In the genomic region with DNA sequence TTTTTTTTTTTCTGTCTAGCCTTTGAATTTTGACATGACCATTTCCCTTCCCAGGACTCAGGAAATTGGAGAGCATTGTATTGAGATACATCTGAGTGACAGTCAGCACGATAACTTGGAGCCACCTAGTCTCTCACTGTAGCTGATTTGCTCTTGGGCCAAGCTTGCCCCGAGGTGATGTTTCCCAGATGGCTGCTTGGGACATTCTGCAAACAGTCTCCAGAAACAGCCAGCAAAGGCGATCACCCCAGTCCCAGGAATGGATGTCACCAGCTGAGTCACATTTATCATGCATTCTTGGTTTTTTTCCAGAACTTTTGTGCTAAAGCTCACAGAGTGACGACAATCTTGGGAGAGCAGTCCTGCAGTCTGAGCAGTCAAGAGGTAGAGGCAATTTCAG, we compare ENCODE assay signal across 12 mouse cellular contexts.
DNase-seq lines count a peak whose midpoint lies in the region; ATAC-seq and TF ChIP-seq lines count a peak whose summit lies in the region.
"Had no signal": no experiment of that assay in that cellular context is flagged by ENCODE, and none has a peak within 500 bp of the region (broad histone marks: within the 10 kb centered on the region; RNA-seq: fewer than 3 reads in every experiment).

No protein-coding gene starts in this region.

- H3K27ac ChIP-seq in hindbrain, postnatal 0 days, result no peak overlapping the region
- no peak overlapping the region for H3K27ac ChIP-seq in hindbrain, embryonic 11.5 days (ENCODE audit: low read depth, low read length)
- peak overlapping the region; percentile 53 for H3K27ac ChIP-seq in heart, embryonic 16.5 days (ENCODE audit: low read length)
- H3K27ac ChIP-seq in forebrain, embryonic 14.5 days (ENCODE audit: low read depth, low read length), result no peak overlapping the region
- no peak overlapping the region for H3K27ac ChIP-seq in left cerebral cortex, adult 2 months
- H3K27ac ChIP-seq: macrophage had no signal

- peak; percentile 4 for DNase-seq in hindbrain, postnatal 0 days (ENCODE audit: low spot score)
- no peak for DNase-seq in hindbrain, embryonic 11.5 days (ENCODE audit: low spot score)
- DNase-seq in heart, adult 11 months, result peak; percentile 97
- DNase-seq in kidney, postnatal 25 days, result peak; percentile 51 to 80
- DNase-seq in testis, postnatal 10 days (ENCODE audit: low spot score), result no peak
- DNase-seq in forebrain, embryonic 14.5 days (ENCODE audit: low spot score), result no peak
- DNase-seq in left cerebral cortex, adult 2 months (ENCODE audit: extremely low spot score in 1 of 2, low spot score in 2 of 2), result no peak
- DNase-seq: cerebellum, adult 9-10 months had no signal

- no peak for ATAC-seq in hindbrain, postnatal 0 days
- no peak for ATAC-seq in hindbrain, embryonic 11.5 days (ENCODE audit: low FRiP score)
- peak; percentile 74 for ATAC-seq in heart, embryonic 16.5 days (replicated peaks; ENCODE audit: extremely low read depth, insufficient read depth, low FRiP score)
- ATAC-seq in forebrain, embryonic 14.5 days, result no peak

- no peak for TF ChIP-seq CTCF in hindbrain, postnatal 0 days (IDR thresholded peaks at IDR 0.05; ENCODE audit: low read depth)
- TF ChIP-seq CTCF in left cerebral cortex, adult 2 months (IDR thresholded peaks at IDR 0.05), result no peak

- intact Hi-C loops in left cerebral cortex, adult 2 months (cut with DNase I), result no loop called here

- no peaks in the 10 kb centered on the region for H3K27me3 ChIP-seq in hindbrain, postnatal 0 days (ENCODE audit: insufficient read depth, low read length)
- H3K27me3 ChIP-seq in hindbrain, embryonic 11.5 days (ENCODE audit: control insufficient read depth, insufficient read depth, low read length), result no peaks in the 10 kb centered on the region
- no peaks in the 10 kb centered on the region for H3K27me3 ChIP-seq in heart, embryonic 16.5 days (ENCODE audit: control insufficient read depth, insufficient read depth, low read length)
- H3K27me3 ChIP-seq in forebrain, embryonic 14.5 days (replicated peaks; ENCODE audit: control insufficient read depth, insufficient read depth, low read length), result no peaks in the 10 kb centered on the region
- H3K27me3 ChIP-seq: CH12.LX had no signal

- H3K9me3 ChIP-seq in hindbrain, postnatal 0 days (ENCODE audit: low read length), result no peaks in the 10 kb centered on the region
- no peaks in the 10 kb centered on the region for H3K9me3 ChIP-seq in hindbrain, embryonic 11.5 days (ENCODE audit: control insufficient read depth, low read length)
- H3K9me3 ChIP-seq in heart, embryonic 16.5 days (replicated peaks; ENCODE audit: control insufficient read depth, low read length), result no peaks in the 10 kb centered on the region
- no peaks in the 10 kb centered on the region for H3K9me3 ChIP-seq in forebrain, embryonic 14.5 days (replicated peaks; ENCODE audit: control insufficient read depth, low read length)

- H3K9ac ChIP-seq in hindbrain, postnatal 0 days (replicated peaks; ENCODE audit: low read length), result no peak overlapping the region
- no peak overlapping the region for H3K9ac ChIP-seq in hindbrain, embryonic 11.5 days (ENCODE audit: low read depth, low read length)
- no peak overlapping the region for H3K9ac ChIP-seq in heart, embryonic 16.5 days (ENCODE audit: low read length)
- no peak overlapping the region for H3K9ac ChIP-seq in forebrain, embryonic 14.5 days (ENCODE audit: low read length)

- H3K4me1 ChIP-seq in hindbrain, postnatal 0 days (ENCODE audit: insufficient read depth, low read length), result no peaks in the 10 kb centered on the region
- no peaks in the 10 kb centered on the region for H3K4me1 ChIP-seq in hindbrain, embryonic 11.5 days (replicated peaks; ENCODE audit: control insufficient read depth, insufficient read depth, low read length)
- peaks cover 4% of the 10 kb centered on the region; the same call in 1 of the 2 replicates for H3K4me1 ChIP-seq in heart, embryonic 16.5 days (ENCODE audit: control insufficient read depth, insufficient read depth, low read length)
- no peaks in the 10 kb centered on the region for H3K4me1 ChIP-seq in forebrain, embryonic 14.5 days (ENCODE audit: control insufficient read depth, insufficient read depth, low read length)

- H3K4me2 ChIP-seq in hindbrain, postnatal 0 days (ENCODE audit: low read depth, low read length), result no peak overlapping the region
- no peak overlapping the region for H3K4me2 ChIP-seq in hindbrain, embryonic 11.5 days (replicated peaks; ENCODE audit: low read depth, low read length)
- no peak overlapping the region for H3K4me2 ChIP-seq in heart, embryonic 16.5 days (ENCODE audit: low read depth, low read length)
- no peak overlapping the region for H3K4me2 ChIP-seq in forebrain, embryonic 14.5 days (ENCODE audit: low read length)

- H3K4me3 ChIP-seq in hindbrain, postnatal 0 days (ENCODE audit: low read length), result no peak overlapping the region
- H3K4me3 ChIP-seq in hindbrain, embryonic 11.5 days (ENCODE audit: low read depth, low read length), result no peak overlapping the region
- H3K4me3 ChIP-seq in heart, embryonic 16.5 days (ENCODE audit: low read length), result no peak overlapping the region
- H3K4me3 ChIP-seq in forebrain, embryonic 14.5 days (ENCODE audit: low read depth, low read length), result no peak overlapping the region
- no peak overlapping the region for H3K4me3 ChIP-seq in left cerebral cortex, adult 2 months
- H3K4me3 ChIP-seq: myocyte had no signal

- WGBS in hindbrain, postnatal 0 days, result 53% methylated on average over 4 of the region's 4 CpGs
- WGBS in hindbrain, embryonic 11.5 days, result 67% methylated on average over 4 of the region's 4 CpGs
- WGBS in heart, embryonic 16.5 days, result 19% methylated on average over 4 of the region's 4 CpGs
- WGBS in forebrain, embryonic 14.5 days, result 74% methylated on average over 4 of the region's 4 CpGs

- H3K36me3 ChIP-seq in hindbrain, postnatal 0 days (ENCODE audit: insufficient read depth, low read length), result no peaks in the 10 kb centered on the region
- no peaks in the 10 kb centered on the region for H3K36me3 ChIP-seq in hindbrain, embryonic 11.5 days (ENCODE audit: control insufficient read depth, insufficient read depth, low read length)
- no peaks in the 10 kb centered on the region for H3K36me3 ChIP-seq in heart, embryonic 16.5 days (ENCODE audit: control insufficient read depth, insufficient read depth)
- no peaks in the 10 kb centered on the region for H3K36me3 ChIP-seq in forebrain, embryonic 14.5 days (ENCODE audit: control insufficient read depth, insufficient read depth, low read length)

Comparison
In these comparisons a context has a peak if more than half of its experiments do, and no peak if none do; other contexts are left out.
1. DNase-seq: peak in hindbrain, postnatal 0 days (single experiment), heart, adult 11 months (single experiment) and kidney, postnatal 25 days (2 of 2); none in hindbrain, embryonic 11.5 days (single experiment), testis, postnatal 10 days (single experiment), forebrain, embryonic 14.5 days (single experiment) and left cerebral cortex, adult 2 months (0 of 2).